Mouse (Mus musculus) olfactory bulb, adult 2 months (tissue): ENCODE data around the gene Ppp1r37.

Source experiments
- CTCF ChIP-seq: fragments of 200-500 bp; IDR thresholded peaks from 2 replicates; pipeline ENCODE4 v1.5.1; 2012; ENCODE audit warnings: low read depth, mild to moderate bottlenecking, low read length, moderate library complexity; ENCODE audit not compliant: insufficient read depth
- POLR2A ChIP-seq: fragments of 200-500 bp; IDR thresholded peaks from 2 replicates; pipeline ENCODE4 v1.6.1; 2012; ENCODE audit warnings: mild to moderate bottlenecking, low read depth, low read length, moderate library complexity; ENCODE audit not compliant: insufficient read depth

GRCm38 (mm10) chr7:19557086-19557485 lies 5.8 kb downstream of the Ppp1r37 start:
- no peak for TF ChIP-seq CTCF
- TF ChIP-seq POLR2A: no peak
